Mouse (Mus musculus) hindbrain, postnatal 0 days (tissue): Measurements from ENCODE around the gene Lrrc8a. TPM values are rescaled to one million over a fixed set of nuclear protein-coding genes. Genes with fewer than 3 reads are reported as not detected.

ENCODE experiments used
- ATAC-seq: fragments of 200-750 bp; cut with Nextera tagmentation; 2 replicates; pipeline ENCODE4 v1.8.0; 2017; ENCODE audit warnings: mild to moderate bottlenecking, moderate TSS enrichment, moderate library complexity
- DNase-seq: peaks from one replicate; pipeline ENCODE4 v3.0.0-alpha.2; 2015; ENCODE audit warnings: low spot score
- H3K27ac ChIP-seq: fragments of 300-500 bp; sonication (generic); 2 replicates; pipeline ENCODE4 v1.5.1; 2014; ENCODE audit warnings: mild to moderate bottlenecking
- H3K27me3 ChIP-seq: fragments of 300-500 bp; sonication (generic); 2 replicates; pipeline ENCODE4 v1.6.1; 2014; ENCODE audit warnings: low read length, mixed read lengths; ENCODE audit not compliant: insufficient read depth
- H3K36me3 ChIP-seq: fragments of 300-500 bp; sonication (generic); 2 replicates; pipeline ENCODE4 v1.6.1; 2014; ENCODE audit warnings: low read length, mixed read lengths; ENCODE audit not compliant: insufficient read depth
- H3K4me1 ChIP-seq: fragments of 300-500 bp; sonication (generic); 2 replicates; pipeline ENCODE4 v1.6.1; 2014; ENCODE audit warnings: antibody characterized with exemption, low read length, mixed read lengths; ENCODE audit not compliant: insufficient read depth
- H3K4me2 ChIP-seq: fragments of 300-500 bp; sonication (generic); 2 replicates; pipeline ENCODE4 v1.6.1; 2014; ENCODE audit warnings: low read depth, mild to moderate bottlenecking, low read length, moderate library complexity, mixed read lengths
- H3K4me3 ChIP-seq: fragments of 300-500 bp; sonication (generic); 2 replicates; pipeline ENCODE4 v1.5.1; 2014; ENCODE audit warnings: low read length
- H3K9ac ChIP-seq: fragments of 300-500 bp; sonication (generic); replicated peaks from 2 replicates; pipeline ENCODE4 v1.6.1; 2014; ENCODE audit warnings: mild to moderate bottlenecking, low read length, moderate library complexity, mixed read lengths
- H3K9me3 ChIP-seq: fragments of 300-500 bp; sonication (generic); 2 replicates; pipeline ENCODE4 v1.6.1; 2016; ENCODE audit warnings: low read length, mixed read lengths
- CTCF ChIP-seq: IDR thresholded peaks from 2 replicates; pipeline ENCODE4 v1.5.1; 2016; ENCODE audit warnings: antibody characterized with exemption, control low read depth, low read depth
- WGBS: fragments of 180-500 bp; shearing (Covaris S2); extraction: QIAGEN DNeasy Blood & Tissue Kit; methylation state at CpG from one replicate; pipeline ENCODE4 v1.1.7; 2014; 5-methylcytosine and 5-hydroxymethylcytosine counted together
- polyA plus RNA-seq: library from polyadenylated mRNA; unstranded; fragments of >200 nt; fragmentation: Nextera tagmentation; extraction: Ambion mirVana; gene quantifications from 2 replicates; pipeline ENCODE4 v1.2.1, GENCODE M21; 2015
- total RNA-seq: library from RNA; depleted of rRNA; stranded (reverse); fragments of >200 nt; gene quantifications from 2 replicates; pipeline ENCODE4 v1.2.3, GENCODE M21; 2014

The Lrrc8a gene
- total and polyA plus RNA-seq, 2 experiments from 2014 or later, result 61.9 to 66.2 TPM

DNA sequence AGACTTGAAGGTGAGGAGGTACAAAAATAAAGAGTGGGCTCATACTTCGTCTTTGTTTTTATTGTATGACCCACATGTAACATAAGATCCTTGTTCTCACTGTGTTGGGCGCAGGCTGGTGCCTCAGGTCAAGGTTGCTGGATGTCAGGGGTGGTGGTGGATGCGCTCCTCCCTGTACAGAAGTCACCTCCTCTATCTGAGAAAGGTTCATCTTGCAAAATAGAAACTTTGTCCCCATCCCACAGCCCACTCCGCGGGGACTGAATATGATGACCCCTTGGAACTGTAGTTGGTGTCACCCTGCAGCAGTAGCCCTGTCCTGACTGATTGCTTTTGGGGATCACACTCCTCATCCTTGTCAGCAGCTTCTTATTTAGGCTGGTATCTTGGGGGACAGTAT is 9.5 kb downstream of the Lrrc8a start:
- DNase-seq, result no peak
- H3K9ac ChIP-seq, result no peak overlapping the region
- H3K27ac ChIP-seq, result no peak overlapping the region
- H3K4me2 ChIP-seq, result no peak overlapping the region
- TF ChIP-seq CTCF, result no peak
- no peaks in the 10 kb centered on the region for H3K27me3 ChIP-seq
- peaks cover 19% of the 10 kb centered on the region; the same call in 1 of the 2 replicates for H3K36me3 ChIP-seq
- no peaks in the 10 kb centered on the region; the same call in 1 of the 2 replicates for H3K4me1 ChIP-seq
- 93% methylated on average over 5 of the region's 5 CpGs for WGBS
- ATAC-seq, result no peak
- no peak overlapping the region for H3K4me3 ChIP-seq
- H3K9me3 ChIP-seq, result no peaks in the 10 kb centered on the region

DNA sequence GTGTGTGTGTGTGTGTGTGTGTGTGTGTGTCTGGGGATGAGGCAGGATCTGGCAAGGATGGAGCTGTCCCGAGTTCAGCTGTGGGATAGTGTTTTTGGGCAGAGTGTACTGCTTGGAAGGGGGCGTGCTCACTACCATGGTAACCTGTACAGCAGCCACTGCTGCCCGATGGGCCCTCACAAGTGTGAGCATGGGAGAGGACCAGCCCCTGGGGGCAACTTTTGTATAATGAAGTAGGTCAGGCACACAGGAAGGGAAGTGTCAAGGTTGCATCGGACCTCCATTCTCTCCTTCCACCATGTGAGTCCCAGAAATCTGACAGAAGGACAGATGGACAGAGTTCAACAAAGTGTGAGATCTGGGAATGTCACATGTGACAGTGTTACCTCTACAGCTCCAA is 10.2 kb downstream of the Lrrc8a start:
- H3K4me2 ChIP-seq, result no peak overlapping the region
- WGBS, result 59% methylated on average over 4 of the region's 4 CpGs
- no peak for TF ChIP-seq CTCF
- no peak overlapping the region for H3K9ac ChIP-seq
- DNase-seq (peak; percentile 12), ATAC-seq (peak; percentile 50; the same call in 1 of the 2 replicates)
- no peaks in the 10 kb centered on the region; the same call in 1 of the 2 replicates for H3K4me1 ChIP-seq
- H3K9me3 ChIP-seq, result no peaks in the 10 kb centered on the region
- no peaks in the 10 kb centered on the region for H3K27me3 ChIP-seq
- no peak overlapping the region for H3K4me3 ChIP-seq
- H3K36me3 ChIP-seq, result peaks cover 19% of the 10 kb centered on the region; the same call in 1 of the 2 replicates
- H3K27ac ChIP-seq, result 0 out of 2 replicates have a peak overlapping the region, but pooled peaks have one; percentile 15

DNA sequence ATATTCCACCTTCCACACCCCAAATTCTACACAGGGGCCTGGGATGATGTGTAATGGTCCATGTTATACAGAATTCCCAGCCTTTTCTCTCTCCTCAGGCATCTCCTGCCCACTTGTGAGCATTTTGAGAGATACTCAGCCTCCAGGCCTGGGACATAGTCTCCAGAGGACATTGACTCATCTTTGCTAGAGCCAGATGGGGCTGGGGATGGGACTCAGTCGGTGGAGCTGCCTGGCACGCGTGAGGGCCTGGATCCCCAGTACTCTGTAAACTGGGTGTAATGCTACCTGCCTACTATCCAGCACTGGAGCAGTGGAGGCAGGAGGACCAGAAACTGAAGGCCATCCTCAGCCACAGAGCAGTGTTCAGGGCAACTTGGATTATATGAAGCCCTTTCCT is 11.7 kb downstream of the Lrrc8a start:
- TF ChIP-seq CTCF, result no peak
- ATAC-seq (no peak), DNase-seq (no peak)
- Histone ChIP-seq H3K4me2 (no peak overlapping the region), H3K4me1 (no peaks in the 10 kb centered on the region), H3K27ac (no peak overlapping the region), H3K27me3 (no peaks in the 10 kb centered on the region), H3K4me3 (no peak overlapping the region), H3K9me3 (no peaks in the 10 kb centered on the region), H3K9ac (no peak overlapping the region), H3K36me3 (peaks cover 14% of the 10 kb centered on the region; the same call in 1 of the 2 replicates)
- 80% methylated on average over 3 of the region's 3 CpGs for WGBS

DNA sequence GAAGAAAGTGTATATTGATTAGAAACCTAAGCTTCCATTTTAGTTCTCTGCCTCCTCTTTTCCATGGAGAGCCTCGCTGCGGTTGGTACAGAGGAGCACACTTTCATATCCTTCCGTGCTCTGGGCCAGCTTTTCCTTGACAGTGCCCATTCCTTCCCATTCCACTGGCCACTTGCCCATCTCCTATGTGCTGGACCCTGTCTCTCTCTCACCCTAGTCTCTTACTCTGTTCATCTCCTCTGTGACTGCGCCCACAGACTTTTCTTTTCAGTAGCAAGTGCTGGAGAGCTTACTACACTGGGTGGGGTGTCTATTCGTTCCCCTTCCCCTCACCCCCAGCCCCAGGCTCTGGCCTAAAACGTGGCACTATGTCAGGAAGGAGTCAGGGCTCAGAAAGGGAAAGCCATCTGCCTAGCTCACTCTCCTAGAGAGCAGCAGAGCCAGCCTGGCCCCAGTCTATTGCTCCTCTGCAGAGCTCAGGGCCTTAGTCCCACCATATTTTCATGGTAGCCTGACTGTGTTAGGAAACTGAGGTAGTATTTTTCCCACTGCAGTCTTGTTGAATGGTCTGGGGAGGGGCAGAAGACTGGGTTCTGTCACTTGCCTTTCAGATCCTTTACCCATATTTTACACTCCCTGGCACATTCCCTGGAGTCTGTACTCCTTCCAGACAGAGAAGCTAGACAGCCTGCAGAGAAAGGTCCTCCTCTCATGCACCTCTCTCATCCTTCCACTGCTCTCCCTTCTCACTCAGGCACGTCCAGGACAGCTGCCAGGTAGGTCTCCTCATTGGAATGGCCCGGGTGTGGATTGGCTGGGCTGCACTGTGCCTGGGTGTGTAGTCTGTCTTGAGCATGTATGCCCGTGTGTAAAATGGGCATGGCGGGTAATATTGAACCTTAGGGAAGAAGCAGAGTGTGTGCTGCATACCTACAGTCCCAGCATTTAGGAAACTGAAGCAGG is 12.9 kb downstream of the Lrrc8a start:
- no peaks in the 10 kb centered on the region for H3K27me3 ChIP-seq
- no peak overlapping the region for H3K27ac ChIP-seq
- DNase-seq, result no peak
- H3K36me3 ChIP-seq, result peaks cover 18% of the 10 kb centered on the region; the same call in 1 of the 2 replicates
- H3K4me2 ChIP-seq, result no peak overlapping the region
- 81% methylated on average over 10 of the region's 10 CpGs for WGBS
- no peak overlapping the region for H3K9ac ChIP-seq
- no peak for ATAC-seq
- H3K4me3 ChIP-seq, result no peak overlapping the region
- H3K9me3 ChIP-seq, result no peaks in the 10 kb centered on the region
- TF ChIP-seq CTCF, result no peak
- H3K4me1 ChIP-seq, result no peaks in the 10 kb centered on the region

DNA sequence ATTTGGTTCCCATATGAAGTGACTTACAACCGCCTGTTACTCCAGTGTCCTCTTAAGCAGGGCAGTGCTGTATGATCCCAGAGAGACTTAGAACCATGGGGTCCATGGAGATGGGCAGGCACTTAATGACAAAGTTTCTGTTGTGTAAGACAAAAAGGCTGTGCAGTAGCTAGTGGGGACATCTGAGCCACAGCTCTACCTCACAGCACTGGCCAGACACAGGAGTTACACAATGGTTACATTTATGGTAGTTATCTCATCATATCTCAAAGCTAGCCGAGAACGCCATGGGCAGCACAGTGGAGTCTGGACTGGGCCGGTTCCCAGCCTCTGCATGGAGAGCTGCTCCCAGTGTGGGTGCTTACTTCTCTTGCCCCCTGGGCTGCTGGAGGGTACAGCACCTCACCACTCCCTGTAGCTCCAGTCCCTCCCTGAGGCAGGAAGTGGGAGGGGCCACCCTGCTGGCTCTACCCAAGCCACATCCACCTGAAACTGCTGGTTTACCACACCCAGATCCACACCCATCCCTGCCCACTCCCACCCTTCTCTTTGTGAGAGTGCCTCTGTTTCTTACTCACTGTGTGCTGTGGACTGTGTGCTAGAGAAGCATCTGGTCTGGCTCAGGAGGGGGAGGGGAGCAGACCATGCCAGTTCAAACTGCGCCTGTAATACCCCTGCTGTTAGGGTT is 14.0 kb downstream of the Lrrc8a start:
- WGBS, result 71% methylated on average over 5 of the region's 5 CpGs
- ATAC-seq, result peak; percentile 39; the same call in 1 of the 2 replicates
- H3K36me3 ChIP-seq, result peaks cover 29% of the 10 kb centered on the region

DNA sequence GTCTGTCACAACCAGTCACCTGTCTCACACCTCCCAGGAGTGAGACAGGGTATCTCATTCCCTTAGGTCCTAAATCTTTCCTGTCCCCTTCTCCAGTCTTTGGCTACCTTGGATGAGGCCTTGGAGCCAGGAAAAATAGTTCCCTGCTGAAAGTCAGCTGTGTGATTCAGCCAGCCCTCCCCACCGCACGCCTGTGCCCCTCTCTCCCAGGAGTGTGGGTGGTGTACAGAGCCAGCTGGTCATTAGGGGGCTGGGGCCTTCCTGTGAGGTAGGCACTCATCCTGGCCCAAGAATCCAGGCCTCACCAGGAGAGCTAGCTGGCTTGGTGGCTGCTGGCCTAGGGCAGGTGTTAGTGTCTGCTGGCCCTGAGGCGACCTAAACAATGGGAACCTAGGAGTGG is 15.0 kb downstream of the Lrrc8a start:
- H3K9me3 ChIP-seq, result no peaks in the 10 kb centered on the region
- H3K4me2 ChIP-seq, result no peak overlapping the region
- H3K36me3 ChIP-seq, result peaks cover 39% of the 10 kb centered on the region
- no peaks in the 10 kb centered on the region for H3K27me3 ChIP-seq
- no peak overlapping the region for H3K4me3 ChIP-seq
- H3K4me1 ChIP-seq, result no peaks in the 10 kb centered on the region
- H3K9ac ChIP-seq, result no peak overlapping the region
- 59% methylated on average over 3 of the region's 3 CpGs for WGBS
- no peak overlapping the region for H3K27ac ChIP-seq
- ATAC-seq, result no peak
- TF ChIP-seq CTCF, result no peak
- no peak for DNase-seq

More for the DNA sequence above, 14.0 kb downstream of the Lrrc8a start:
- Histone ChIP-seq H3K27ac (0 out of 2 replicates have a peak overlapping the region, but pooled peaks have one; percentile 22), H3K9ac (no peak overlapping the region), H3K9me3 (no peaks in the 10 kb centered on the region), H3K4me3 (no peak overlapping the region), H3K27me3 (no peaks in the 10 kb centered on the region), H3K4me2 (no peak overlapping the region), H3K4me1 (no peaks in the 10 kb centered on the region)
- no peak for TF ChIP-seq CTCF
- DNase-seq, result no peak
